Mouse (Mus musculus): Measurements from ENCODE around the gene Ccdc40.

GRCm38 (mm10) chr11:119189319-119189718, 39.1 kb upstream of the Ccdc40 start:
- TF ChIP-seq CTCF (IDR thresholded peaks at IDR 0.05; ENCODE audit: borderline replicate concordance, control insufficient read depth, extremely low read depth, insufficient read depth, low read length, poor library complexity) (no peak), POLR2A (IDR thresholded peaks at IDR 0.05; ENCODE audit: control insufficient read depth, extremely low read depth, insufficient read depth, low read length, poor library complexity) (no peak)
